Mouse (Mus musculus): ENCODE results near the gene Zfp683.

DNA sequence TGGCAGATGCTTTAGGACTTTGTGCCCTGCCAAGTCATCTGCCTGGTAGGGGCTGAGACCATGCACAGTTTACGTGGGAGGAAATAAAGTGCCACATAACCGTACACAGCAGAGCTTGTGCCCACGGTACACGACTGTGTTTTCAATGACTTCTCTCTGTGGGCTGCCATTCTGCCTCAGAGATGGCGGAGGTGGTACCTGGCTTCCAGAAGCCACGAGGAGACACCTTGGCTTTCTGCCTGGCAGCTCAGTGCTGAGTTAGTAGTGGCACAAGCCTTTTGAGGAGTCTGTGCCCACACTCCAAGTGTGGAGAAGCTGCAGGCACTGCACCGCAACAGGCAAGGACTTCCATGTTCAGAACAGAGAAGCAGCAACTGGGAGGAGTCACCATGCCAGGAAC, 54.1 kb downstream of the Zfp683 start:
- TF ChIP-seq MAX (IDR thresholded peaks at IDR 0.05; ENCODE audit: low read length) (no peak), EP300 (IDR thresholded peaks at IDR 0.05; ENCODE audit: low read length) (no peak), GABPA (IDR thresholded peaks at IDR 0.05; ENCODE audit: insufficient replicate concordance, low read depth, low read length) (no peak), ZKSCAN1 (IDR thresholded peaks at IDR 0.05; ENCODE audit: borderline replicate concordance, low read depth, low read length) (no peak), TCF12 (IDR thresholded peaks at IDR 0.05; ENCODE audit: low read depth, low read length) (no peak), ZMIZ1 (IDR thresholded peaks at IDR 0.05; ENCODE audit: low read depth, low read length) (no peak), SIN3A (IDR thresholded peaks at IDR 0.05; ENCODE audit: low read length) (no peak), USF1 (IDR thresholded peaks at IDR 0.05; ENCODE audit: low read depth, low read length) (no peak), MXI1 (IDR thresholded peaks at IDR 0.05; ENCODE audit: low read depth, low read length) (no peak), POLR2AphosphoS2 (IDR thresholded peaks at IDR 0.05; ENCODE audit: low read depth, low read length) (no peak), POLR2A (IDR thresholded peaks at IDR 0.05; ENCODE audit: low read depth, low read length) (no peak)
